Mouse (Mus musculus): Measurements from ENCODE around the gene Tmprss15. TPM values are rescaled to one million over a fixed set of nuclear protein-coding genes. Genes with fewer than 3 reads are reported as not detected.

Tmprss15 gene
- polyA plus RNA-seq (2017; shearing (Covaris generic)): not detected

DNA sequence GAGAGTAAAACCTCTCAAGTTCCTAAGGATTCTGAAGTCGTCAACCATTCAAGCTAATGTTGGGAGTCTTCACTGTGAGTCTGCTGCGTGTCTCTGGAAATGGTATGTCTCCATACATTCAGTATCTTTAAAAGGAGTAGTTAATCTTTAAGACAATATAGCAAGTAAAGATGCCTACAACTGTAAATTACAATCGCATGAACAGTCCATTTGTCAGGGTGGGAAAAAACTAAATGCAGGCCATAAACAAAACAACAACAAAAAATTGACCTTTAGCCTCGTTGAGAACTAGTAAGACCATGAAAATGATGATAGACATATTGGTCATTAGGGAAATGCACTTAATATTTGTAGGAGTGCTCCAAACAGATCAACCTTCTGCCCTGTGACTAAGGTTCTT is at the start of gene Tmprss15:
Gene Tmprss15, minus strand, starts transcription at position 101 of the 400 bp plus-strand sequence.

DNA sequence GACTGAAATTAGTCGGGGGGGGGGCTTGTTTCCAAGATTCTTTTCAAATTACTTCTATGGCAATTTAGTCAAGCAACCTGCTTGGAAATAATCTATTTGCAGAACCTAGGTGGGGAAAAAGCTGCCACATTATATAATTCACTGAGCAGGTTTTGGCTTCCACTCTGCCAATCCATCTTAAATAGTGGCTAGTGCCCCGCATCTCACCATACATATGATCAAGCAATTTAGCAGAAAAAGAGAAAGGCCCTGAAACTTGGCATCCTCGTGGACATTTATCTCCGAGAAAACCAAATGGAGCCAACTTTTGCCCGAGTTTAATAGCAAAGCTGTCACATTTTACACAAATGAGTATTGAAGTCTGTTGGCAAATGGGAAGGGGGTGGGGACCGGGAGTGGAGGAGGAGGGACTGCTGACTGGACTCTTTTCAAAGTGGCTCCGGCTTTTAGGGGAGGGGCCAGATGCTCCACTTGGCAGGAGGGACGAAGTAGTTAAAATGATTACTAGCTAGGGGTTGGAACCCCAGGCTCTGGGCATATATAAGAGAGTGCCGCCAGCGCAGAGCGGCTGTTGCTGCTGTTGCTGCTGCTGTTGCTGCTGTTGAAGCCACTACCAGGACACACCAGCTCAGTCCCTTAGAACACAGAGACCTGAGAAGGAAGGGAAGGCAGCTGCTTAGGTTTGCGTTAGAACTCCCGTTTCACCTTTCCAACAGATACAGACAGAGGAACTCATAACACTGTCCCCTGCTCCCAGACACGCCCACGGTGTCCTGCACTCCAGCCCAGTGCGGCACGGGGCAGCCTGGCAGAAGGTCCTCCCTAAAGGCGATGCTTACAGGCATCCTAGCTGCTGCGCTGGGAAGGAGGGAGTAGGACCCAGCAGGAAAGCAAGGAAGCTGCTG is 160.3 kb downstream of the Tmprss15 start, which contains the start of gene Chodl:
Gene Chodl, plus strand, starts transcription at position 567 of the 905 bp plus-strand sequence.

Other genes with a start within 250 kb of the Tmprss15 start
- gene Chodl, start 160.1 kb downstream of the Tmprss15 start, polyA plus RNA-seq (2017; shearing (Covaris generic)): not detected

Data from effector memory CD4-positive, alpha-beta T cell, adult 5 months (primary cell).